Mouse (Mus musculus) cerebral cortex, adult 2 months (tissue): Measurements from ENCODE around the gene Zup1.

Experiments used
- WGBS: fragments of 180-500 bp; shearing (Covaris S2); methylation state at CpG from one replicate; pipeline ENCODE4 v1.1.7; 2018; 5-methylcytosine and 5-hydroxymethylcytosine counted together

The Zup1 gene

GRCm38 (mm10) chr10:33950803-33951583, at the start of gene Zup1:
Gene Zup1 (minus strand): TSS chr10:33951269.
- WGBS, result under 1% methylated on average over 42 of the region's 42 CpGs

- 60% methylated on average over 6 of the region's 8 CpGs for WGBS
Observed at GRCm38 (mm10) chr10:33996686-33997085, 45.6 kb upstream of the Zup1 start.

GRCm38 (mm10) chr10:33986771-33987170, 35.7 kb upstream of the Zup1 start:
- WGBS, result 11% methylated on average over 4 of the region's 4 CpGs

- WGBS, result 82% methylated on average over 7 of the region's 7 CpGs
Observed at GRCm38 (mm10) chr10:33974781-33975494, 23.9 kb upstream of the Zup1 start.

- 87% methylated on average over 3 of the region's 3 CpGs for WGBS
Observed at GRCm38 (mm10) chr10:33952509-33952908, 1.4 kb upstream of the Zup1 start.

- 49% methylated on average over 2 of the region's 2 CpGs for WGBS
Observed at GRCm38 (mm10) chr10:33946336-33946735, 4.7 kb downstream of the Zup1 start.

GRCm38 (mm10) chr10:33945390-33945789, 5.7 kb downstream of the Zup1 start:
- WGBS, result 87% methylated on average over 3 of the region's 3 CpGs

GRCm38 (mm10) chr10:33905489-33905888, 45.6 kb downstream of the Zup1 start:
- 6% methylated on average over 6 of the region's 6 CpGs for WGBS

- 7% methylated on average over 17 of the region's 17 CpGs for WGBS
Observed at GRCm38 (mm10) chr10:33904530-33905481, 46.3 kb downstream of the Zup1 start, which contains the start of gene Rsph4a. Gene Rsph4a (plus strand): TSS chr10:33905111.

- 79% methylated on average over 1 of the region's 1 CpGs for WGBS
Observed at GRCm38 (mm10) chr10:33901520-33901919, 49.5 kb downstream of the Zup1 start.

GRCm38 (mm10) chr10:33882411-33882810, 68.7 kb downstream of the Zup1 start:
- WGBS, result 84% methylated on average over 2 of the region's 2 CpGs

GRCm38 (mm10) chr10:33872672-33873398, 78.2 kb downstream of the Zup1 start:
- WGBS, result 92% methylated on average over 2 of the region's 2 CpGs

- WGBS, result 52% methylated on average over 1 of the region's 1 CpGs
Observed at GRCm38 (mm10) chr10:33870441-33870840, 80.6 kb downstream of the Zup1 start.
